Mouse (Mus musculus) 3T3-L1 (cell line): Measurements from ENCODE around the gene Frmd8.

Experiments used
- DNase-seq: peaks from one replicate; pipeline ENCODE4 v3.0.0-alpha.2; 2015; ENCODE audit warnings: low read depth, low spot score

Gene Frmd8

DNA sequence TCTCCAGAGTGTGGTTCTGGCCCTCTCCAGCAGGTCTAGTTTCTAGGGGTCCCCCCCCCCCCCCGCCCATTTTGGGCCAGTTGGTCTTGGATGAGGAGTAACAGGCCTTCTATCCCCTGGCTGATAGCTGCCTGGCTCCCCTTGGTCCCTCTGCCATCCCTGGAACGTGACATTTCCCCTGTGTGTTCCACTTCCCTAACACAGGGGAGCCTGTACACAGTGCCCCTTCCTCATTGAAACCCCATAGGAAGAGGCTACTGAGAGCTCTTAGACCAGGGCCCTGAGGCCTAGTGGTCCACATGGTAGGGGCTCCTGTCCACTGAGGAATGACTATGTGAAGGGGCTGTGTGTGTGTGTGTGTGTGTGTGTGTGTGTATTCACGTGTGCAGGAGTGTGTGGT is 67.3 kb downstream of the Frmd8 start:
- DNase-seq: no peak

DNA sequence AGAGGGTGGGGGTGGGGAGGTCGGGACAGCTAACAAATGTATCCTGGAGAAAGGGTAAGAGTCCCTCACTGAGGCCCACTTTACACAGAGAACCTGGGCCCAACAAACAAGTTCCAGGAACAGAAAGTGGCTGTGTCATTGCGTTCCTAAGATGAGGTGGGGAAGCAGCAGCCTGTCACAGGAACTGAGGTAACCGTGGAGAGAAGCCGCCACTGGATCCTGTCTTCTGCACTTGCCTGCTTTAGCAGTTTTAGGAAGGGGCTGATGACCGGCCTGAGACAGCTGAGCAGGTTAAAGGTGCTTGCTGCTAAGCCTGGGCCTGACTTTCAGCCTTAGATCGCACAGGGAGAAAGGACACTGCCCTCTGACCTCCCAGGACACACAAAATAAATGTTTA is 68.3 kb downstream of the Frmd8 start:
- no peak for DNase-seq

DNA sequence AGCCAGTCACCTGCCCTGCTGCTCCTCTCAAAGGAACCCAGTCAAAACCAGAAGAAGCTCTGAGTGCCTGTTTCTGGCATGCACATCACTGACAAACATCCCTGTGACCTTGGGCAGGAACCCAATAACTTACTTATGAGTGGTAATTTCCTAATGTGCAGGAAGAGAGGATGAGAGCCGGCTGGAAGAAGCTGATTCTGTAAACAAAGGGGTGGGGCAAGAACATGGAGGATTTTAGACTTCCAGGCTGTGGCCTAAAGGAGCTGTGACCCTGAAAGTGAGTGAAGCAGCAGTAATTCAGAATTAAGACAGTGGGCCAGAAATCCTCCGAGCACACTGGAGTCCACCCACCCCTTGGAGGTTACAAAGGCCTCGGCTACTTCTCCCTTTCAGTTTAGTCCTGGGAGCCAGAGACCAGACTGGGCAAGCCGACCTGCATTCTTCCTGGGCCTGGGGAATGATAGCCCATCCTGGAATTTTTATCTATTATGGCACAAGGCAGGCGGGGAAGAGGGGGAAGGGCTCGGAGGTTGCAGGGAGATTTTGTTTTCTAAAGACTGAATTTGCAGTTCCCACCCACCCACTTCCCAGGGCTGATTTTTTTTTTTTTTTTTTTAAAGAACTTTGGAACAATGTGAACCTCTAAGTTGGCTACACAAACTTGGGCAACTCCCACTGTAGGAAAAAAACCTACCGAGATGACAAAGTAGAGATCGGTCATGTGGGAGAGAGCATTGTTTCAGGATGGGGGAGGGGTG is 68.8 kb downstream of the Frmd8 start:
- DNase-seq: peak; percentile 91

DNA sequence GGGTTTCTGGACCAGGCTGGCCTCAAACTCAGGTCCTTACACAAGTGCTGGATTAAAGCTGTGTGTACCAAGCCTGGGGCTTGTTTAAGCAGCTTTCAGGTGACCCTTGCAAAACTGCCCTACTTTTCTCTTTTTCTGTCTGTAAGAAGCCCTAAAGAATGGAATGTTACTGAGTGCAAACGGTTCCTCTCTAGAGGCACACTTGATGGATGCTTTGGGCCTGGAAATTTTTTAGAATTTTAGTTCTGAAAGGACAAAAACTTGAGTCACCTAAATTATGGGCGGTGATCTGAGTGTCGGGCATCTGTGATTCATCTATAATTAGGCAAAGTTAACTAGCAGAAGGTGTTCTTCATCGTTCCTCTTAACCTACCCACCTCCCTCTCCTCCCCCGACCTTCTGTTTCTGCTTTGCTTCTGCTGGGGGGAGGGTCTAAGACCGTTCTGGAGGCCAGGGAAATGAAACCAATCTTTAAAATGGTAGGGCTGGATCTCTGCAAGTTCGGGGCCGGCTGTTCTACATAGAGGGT is 70.6 kb downstream of the Frmd8 start:
- peak; percentile 70 for DNase-seq

DNA sequence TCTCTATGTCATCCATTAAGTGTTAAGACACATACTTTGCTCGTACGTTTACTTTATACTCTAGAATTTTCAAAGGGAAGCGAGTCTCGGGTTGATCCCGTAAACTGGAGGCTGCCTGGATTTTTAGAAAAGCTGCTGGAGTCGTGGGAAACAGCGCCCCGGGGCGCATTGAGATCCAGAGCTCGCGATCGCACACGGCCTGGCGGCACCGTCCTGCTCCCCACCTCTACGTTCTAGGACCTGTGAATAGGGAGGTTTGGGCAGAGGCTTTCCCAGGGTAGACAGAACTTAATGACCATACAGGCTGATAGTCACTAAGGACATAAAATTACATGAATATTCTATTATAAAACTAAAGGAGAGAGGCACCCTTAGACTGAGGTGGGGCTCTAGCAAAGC is 71.2 kb downstream of the Frmd8 start:
- DNase-seq: peak; percentile 81

DNA sequence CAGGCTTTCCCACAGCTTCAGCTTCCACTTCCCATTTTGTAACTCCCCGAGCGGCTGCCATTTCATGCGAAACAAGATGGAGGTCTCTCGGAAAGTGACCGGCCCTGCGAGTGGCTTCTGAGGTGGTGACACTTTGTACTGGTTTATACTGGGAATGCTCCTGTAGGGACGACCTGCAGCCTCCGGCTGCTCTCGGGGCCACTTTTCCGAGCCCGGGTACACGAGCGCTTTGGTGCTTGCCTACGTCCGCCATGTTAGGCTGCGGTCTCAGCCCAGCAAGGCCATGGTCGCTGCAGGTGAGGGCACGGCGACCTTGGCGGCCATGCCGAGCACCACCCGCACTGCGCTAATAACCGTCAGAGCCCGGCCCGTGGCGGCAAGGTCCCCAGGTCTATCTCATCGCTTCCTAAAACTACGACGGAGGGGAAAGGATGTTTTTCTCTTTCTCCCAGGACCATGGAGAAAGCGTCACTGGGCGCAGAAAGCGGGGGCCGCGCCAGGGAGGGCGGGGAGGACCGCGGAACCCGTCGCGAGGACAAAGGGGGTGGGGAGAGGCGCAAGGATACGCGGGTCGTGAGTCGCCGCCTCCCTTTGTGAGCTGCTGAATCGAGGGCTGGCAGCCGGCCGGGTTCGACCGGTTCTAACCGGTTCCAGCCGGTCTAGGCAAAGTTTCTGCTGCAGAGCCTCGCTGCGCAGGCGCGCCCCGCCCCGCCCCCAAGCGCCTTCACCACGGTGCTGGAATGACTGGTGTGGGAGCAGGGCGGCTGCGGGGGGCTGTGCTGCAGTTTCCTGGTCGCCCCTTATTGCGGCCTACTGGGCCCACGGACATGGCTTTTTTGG is 71.8 kb downstream of the Frmd8 start:
- peak; percentile 98 for DNase-seq

DNA sequence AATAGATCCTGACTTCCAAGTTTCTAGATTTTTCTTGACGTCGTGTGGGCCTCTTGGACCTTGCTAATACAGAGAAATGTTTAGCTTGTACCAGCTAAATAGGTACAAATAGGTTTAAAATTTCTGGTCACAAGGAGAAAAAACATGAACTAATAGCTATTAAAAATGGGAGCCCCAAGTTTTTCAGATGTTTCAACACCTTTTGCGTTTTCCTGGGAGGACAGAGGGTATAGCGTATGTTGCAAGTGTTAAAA is 72.4 kb downstream of the Frmd8 start:
- no peak for DNase-seq

DNA sequence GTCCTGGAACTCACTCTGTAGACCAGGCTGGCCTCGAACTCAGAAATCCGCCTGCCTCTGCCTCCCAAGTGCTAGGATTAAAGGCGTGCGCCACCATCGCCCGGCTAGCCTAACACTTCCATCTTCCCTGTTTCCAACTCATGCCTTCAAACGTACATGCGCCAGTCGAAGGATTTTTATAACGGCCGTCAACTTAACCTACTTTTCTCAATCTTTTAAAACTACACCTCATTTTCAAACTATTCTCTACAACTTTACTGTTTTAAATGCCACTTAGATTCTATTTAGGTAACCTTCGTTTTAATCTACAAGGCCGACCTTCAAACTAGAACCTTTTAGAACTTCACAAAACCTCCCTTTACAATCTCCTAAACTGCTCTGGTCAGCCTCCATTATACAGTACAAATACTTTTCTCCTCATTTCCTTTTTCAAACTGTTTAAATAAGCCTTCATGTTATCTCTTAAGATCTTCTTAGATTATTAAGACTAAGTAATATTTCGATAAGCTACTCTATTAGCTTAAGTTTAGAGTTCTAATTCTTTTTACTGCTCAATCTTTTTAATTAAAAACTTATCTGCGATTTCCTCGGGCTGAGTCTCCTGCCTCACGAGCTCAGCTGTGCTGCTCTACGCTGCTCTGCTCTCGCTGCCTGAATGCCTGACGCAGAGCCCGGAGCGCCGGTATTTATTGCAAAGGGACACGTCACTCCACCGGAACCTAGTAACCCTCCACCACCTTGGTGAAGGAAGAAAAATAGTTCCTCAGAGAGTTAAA is 72.9 kb downstream of the Frmd8 start:
- peak; percentile 95 for DNase-seq

DNA sequence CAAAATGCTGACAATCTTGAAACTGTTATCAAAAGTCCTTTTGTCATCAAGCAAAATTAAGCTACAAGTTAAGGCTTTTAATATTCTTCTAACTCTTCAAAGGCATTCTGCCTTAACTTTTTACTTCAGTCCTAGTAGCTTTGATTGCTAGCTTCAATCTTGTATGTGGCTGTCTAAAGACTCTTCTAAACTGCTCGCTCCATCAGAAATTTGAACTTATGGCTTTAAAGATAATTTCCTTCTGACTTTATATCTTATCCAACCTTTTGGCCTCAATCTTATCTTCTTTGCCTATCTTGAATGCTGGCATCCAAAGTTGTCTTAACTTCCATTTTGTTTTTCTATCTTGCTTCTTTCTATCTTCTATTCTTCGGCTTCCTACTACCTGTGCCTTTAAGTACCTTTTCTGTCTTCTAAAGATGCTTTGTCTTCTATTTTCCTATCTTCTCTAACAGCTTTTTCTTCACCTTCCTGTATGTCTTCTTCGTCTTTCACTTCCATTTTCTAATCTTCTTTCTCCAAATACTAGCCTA is 73.6 kb downstream of the Frmd8 start:
- peak; percentile 53 for DNase-seq

DNA sequence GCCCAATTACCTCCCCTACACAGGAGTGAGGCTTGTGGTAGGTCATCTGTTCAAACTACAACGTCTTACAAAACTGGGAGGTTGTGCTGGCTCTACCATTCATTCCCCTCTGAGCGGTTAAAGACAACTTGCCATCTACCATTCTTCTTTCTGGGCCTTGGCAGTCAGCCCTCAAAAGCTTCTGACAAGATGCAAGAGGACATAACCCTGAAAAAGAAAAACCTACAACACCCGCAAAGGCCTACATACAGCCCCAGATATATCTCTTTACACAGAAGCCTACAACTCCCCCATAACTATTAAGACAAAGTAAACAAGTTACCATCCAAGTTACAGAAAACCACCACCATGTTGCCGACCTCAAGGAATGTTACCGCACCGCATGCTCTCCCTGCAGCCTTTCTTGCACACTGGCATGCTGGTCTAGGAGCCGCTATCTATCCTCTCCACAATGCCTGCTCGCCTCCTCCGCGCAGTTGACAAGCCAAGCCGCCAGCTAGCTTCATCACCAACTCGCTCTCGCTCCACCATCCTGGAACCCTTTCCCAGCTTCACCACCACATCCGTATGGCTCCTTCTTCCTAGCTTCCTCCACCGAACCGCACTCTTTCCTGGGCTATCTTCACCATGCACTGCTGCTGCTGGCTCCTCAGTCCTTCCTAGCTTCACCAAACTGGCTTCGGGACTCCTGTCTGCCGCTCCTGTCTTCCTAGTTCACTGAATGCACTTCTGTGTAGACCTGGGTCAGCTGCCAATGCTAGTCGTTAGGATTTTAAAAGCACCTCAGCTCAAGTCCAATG is 74.2 kb downstream of the Frmd8 start:
- DNase-seq: peak; percentile 69

DNA sequence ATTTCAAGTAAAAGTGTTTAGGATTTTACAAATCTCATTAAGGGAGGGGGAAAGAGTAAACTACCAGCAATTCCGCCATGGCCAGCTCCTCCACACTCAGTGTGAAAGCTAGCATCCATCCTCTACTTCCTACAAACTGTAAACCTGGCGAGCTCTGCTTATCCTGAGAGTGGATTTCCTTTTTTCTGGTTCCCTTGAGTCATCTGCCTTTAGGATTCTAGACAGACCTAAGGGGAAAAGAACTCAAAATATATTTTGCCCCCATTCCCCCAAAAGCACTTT is 74.8 kb downstream of the Frmd8 start:
- peak; percentile 64 for DNase-seq
